Mouse (Mus musculus) intestine, postnatal 0 days (tissue): ENCODE results near the gene Slc35a2. TPM values are rescaled to one million over a fixed set of nuclear protein-coding genes. Genes with fewer than 3 reads are reported as not detected.

Source experiments
- ATAC-seq: fragments of 200-750 bp; cut with Nextera tagmentation; 2 replicates; pipeline ENCODE4 v1.8.0; 2017; ENCODE audit warnings: mild to moderate bottlenecking, moderate TSS enrichment, moderate library complexity
- H3K27ac ChIP-seq: fragments of 300-500 bp; sonication (generic); 2 replicates; pipeline ENCODE4 v1.5.1; 2014; ENCODE audit warnings: mild to moderate bottlenecking, low read depth, low read length, moderate library complexity
- H3K27me3 ChIP-seq: fragments of 300-500 bp; sonication (generic); replicated peaks from 2 replicates; pipeline ENCODE4 v1.6.1; 2014; ENCODE audit warnings: low read length, mixed read lengths; ENCODE audit not compliant: control insufficient read depth, insufficient read depth
- H3K36me3 ChIP-seq: fragments of 300-500 bp; sonication (generic); 2 replicates; pipeline ENCODE4 v1.6.1; 2014; ENCODE audit warnings: mild to moderate bottlenecking, moderate library complexity; ENCODE audit not compliant: control insufficient read depth, insufficient read depth
- H3K4me1 ChIP-seq: fragments of 300-500 bp; sonication (generic); replicated peaks from 2 replicates; pipeline ENCODE4 v1.6.1; 2014; ENCODE audit warnings: antibody characterized with exemption, low read length, mixed read lengths; ENCODE audit not compliant: control insufficient read depth, insufficient read depth
- H3K4me2 ChIP-seq: fragments of 300-500 bp; sonication (generic); replicated peaks from 2 replicates; pipeline ENCODE4 v1.6.1; 2014; ENCODE audit warnings: low read depth, mild to moderate bottlenecking, moderate library complexity
- H3K4me3 ChIP-seq: fragments of 300-500 bp; sonication (generic); 2 replicates; pipeline ENCODE4 v1.5.1; 2014; ENCODE audit warnings: low read depth, low read length
- H3K9ac ChIP-seq: fragments of 300-500 bp; sonication (generic); 2 replicates; pipeline ENCODE4 v1.6.1; 2014; ENCODE audit warnings: mild to moderate bottlenecking, low read depth, low read length
- H3K9me3 ChIP-seq: fragments of 300-500 bp; sonication (generic); 2 replicates; pipeline ENCODE4 v1.6.1; 2016; ENCODE audit warnings: mixed run types; ENCODE audit not compliant: control insufficient read depth
- CTCF ChIP-seq: sonication (generic); IDR thresholded peaks from 2 replicates; pipeline ENCODE4 v1.5.1; 2016; ENCODE audit warnings: low read depth, mild to moderate bottlenecking, control low read depth, antibody characterized with exemption, moderate library complexity
- WGBS: fragments of 180-500 bp; shearing (Covaris S2); extraction: QIAGEN DNeasy Blood & Tissue Kit; methylation state at CpG from one replicate; pipeline ENCODE4 v1.1.7; 2014; 5-methylcytosine and 5-hydroxymethylcytosine counted together
- polyA plus RNA-seq: library from polyadenylated mRNA; unstranded; fragments of >200 nt; fragmentation: Nextera tagmentation; extraction: Ambion mirVana; gene quantifications from 2 replicates; pipeline ENCODE4 v1.2.1, GENCODE M21; 2015

Slc35a2 gene
- polyA plus RNA-seq, 1 experiment from 2014 or later = 24.3 TPM

DNA sequence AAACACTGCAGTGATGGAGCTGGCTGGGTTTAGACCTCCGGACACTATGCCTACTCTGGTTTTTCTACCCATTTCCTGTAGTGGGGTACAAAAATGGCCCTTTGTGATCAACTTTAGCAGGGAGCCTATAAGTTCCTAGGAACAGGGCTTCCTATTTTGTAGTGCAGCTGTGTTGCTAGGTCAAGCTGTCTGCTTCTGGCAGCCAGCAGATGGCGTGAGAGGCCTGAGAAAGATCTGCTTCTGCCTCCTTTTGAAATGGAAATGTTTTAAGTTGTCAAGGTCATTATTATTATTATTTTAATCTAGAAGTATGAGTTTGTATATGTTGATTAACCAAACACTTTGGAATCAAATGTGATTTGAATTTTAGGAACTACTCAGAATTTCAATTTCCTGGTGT is 29.2 kb upstream of the Slc35a2 start:
- Histone ChIP-seq H3K4me1 (no peaks in the 10 kb centered on the region), H3K4me2 (no peak overlapping the region), H3K4me3 (no peak overlapping the region), H3K9me3 (no peaks in the 10 kb centered on the region), H3K9ac (no peak overlapping the region), H3K27me3 (no peaks in the 10 kb centered on the region), H3K27ac (no peak overlapping the region), H3K36me3 (no peaks in the 10 kb centered on the region)
- no peak for ATAC-seq
- peak; percentile 68 for TF ChIP-seq CTCF
- 30% methylated on average over 2 of the region's 2 CpGs for WGBS

DNA sequence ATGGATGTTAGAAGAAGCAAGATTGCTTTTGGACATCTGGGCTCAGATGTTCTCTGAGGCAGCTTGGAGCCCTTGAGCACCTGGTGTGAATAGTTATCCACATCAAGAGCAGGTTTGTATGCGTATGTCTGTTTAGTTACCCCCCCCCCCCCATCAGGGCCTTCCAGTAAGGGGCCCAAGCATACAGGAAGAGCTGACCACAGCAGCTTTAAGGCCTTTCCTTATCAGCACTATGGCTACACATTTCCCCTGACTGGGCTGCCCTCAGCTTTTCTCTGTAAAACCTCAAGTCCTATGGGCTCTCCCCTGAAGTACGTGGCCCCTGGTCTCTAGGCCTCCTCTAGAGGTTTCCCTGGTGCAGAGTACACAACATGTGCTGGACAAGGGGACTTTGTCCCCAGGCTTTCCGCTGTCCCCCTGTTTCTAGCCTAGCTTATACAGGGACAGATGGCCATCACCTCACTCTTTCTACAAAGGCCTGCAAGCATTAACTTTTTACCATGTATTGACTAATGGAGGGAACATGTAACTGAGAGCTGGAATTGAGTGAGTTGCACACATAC is 24.6 kb upstream of the Slc35a2 start:
- Histone ChIP-seq H3K36me3 (no peaks in the 10 kb centered on the region), H3K4me2 (no peak overlapping the region), H3K27me3 (no peaks in the 10 kb centered on the region), H3K27ac (no peak overlapping the region), H3K4me3 (no peak overlapping the region), H3K4me1 (no peaks in the 10 kb centered on the region), H3K9ac (no peak overlapping the region), H3K9me3 (no peaks in the 10 kb centered on the region)
- ATAC-seq = peak; percentile 33
- no peak for TF ChIP-seq CTCF
- 60% methylated on average over 3 of the region's 3 CpGs for WGBS

DNA sequence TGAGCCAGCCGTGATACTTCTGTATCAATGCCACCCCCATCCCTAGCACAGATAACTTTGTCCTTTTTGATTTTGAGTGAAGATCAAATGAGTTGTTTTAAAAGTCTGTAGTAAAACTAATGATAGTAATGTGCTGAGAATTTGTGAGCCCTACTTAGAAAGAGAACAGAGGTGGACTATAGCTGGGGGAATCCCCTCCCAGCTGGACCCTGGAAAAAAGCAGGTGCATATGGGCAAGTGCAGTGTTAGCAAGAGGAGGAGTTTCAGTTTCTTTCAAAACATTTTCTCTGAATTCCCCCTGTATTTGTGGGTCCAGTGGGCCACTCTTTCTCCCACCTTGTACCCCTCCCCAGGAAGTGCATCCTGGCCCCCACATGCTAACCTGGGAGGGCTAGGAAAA is 20.6 kb upstream of the Slc35a2 start:
- no peaks in the 10 kb centered on the region for H3K4me1 ChIP-seq
- 80% methylated on average over 1 of the region's 1 CpGs for WGBS
- no peak for ATAC-seq
- H3K4me2 ChIP-seq = no peak overlapping the region
- no peaks in the 10 kb centered on the region for H3K27me3 ChIP-seq
- H3K27ac ChIP-seq = no peak overlapping the region
- H3K9ac ChIP-seq = no peak overlapping the region
- no peaks in the 10 kb centered on the region for H3K9me3 ChIP-seq
- peaks cover 6% of the 10 kb centered on the region; the same call in 1 of the 2 replicates for H3K36me3 ChIP-seq
- no peak for TF ChIP-seq CTCF
- no peak overlapping the region for H3K4me3 ChIP-seq

DNA sequence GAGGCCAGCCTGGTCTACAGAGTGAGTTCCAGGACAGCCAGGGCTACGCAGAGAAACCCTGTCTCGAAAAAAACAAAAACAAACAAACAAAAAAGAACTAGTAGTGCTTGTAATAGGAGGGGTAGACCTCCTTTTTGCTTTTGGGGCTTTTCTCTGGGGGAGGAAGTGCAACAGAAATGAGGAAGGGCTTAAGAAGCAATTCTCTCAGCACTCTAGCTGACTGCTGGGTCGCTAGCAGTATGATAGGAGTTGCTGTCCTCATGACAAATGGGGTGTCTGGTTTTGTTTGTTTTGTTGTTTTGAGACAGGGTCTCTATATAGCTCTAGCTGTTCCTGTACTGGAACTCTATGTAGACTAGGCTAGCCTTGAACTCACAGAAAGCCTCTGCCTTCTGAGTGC is 19.3 kb upstream of the Slc35a2 start:
- WGBS = 78% methylated on average over 3 of the region's 3 CpGs
- no peak for ATAC-seq
- no peak for TF ChIP-seq CTCF
- Histone ChIP-seq H3K4me3 (no peak overlapping the region), H3K4me1 (no peaks in the 10 kb centered on the region), H3K36me3 (peaks cover 6% of the 10 kb centered on the region; the same call in 1 of the 2 replicates), H3K27ac (no peak overlapping the region), H3K9ac (no peak overlapping the region), H3K4me2 (no peak overlapping the region), H3K9me3 (no peaks in the 10 kb centered on the region), H3K27me3 (no peaks in the 10 kb centered on the region)

DNA sequence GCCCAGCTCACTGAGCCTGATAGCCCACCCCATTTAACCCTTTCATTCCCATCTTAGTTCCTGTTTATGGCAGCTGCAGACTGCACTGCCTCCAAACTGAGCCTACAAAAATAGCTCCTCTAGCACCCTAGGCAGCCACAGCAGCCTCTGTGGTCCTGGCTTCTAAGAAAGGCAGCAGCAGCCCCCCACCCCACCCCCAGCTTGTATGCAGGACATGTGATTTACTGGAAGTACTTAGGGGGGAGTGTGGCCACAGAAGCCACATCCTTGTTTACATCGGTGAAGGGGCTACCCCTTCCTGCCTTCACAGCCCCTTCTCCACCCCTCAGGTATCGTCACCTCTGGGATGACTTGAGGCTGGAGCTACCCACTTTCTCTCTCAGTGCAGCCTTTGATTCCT is 18.5 kb upstream of the Slc35a2 start:
- TF ChIP-seq CTCF = no peak
- H3K27ac ChIP-seq = no peak overlapping the region
- no peaks in the 10 kb centered on the region for H3K4me1 ChIP-seq
- peaks cover 6% of the 10 kb centered on the region; the same call in 1 of the 2 replicates for H3K36me3 ChIP-seq
- no peak overlapping the region for H3K4me3 ChIP-seq
- no peaks in the 10 kb centered on the region for H3K27me3 ChIP-seq
- 61% methylated on average over 2 of the region's 2 CpGs for WGBS
- H3K4me2 ChIP-seq = no peak overlapping the region
- no peak overlapping the region for H3K9ac ChIP-seq
- H3K9me3 ChIP-seq = no peaks in the 10 kb centered on the region
- ATAC-seq = no peak

DNA sequence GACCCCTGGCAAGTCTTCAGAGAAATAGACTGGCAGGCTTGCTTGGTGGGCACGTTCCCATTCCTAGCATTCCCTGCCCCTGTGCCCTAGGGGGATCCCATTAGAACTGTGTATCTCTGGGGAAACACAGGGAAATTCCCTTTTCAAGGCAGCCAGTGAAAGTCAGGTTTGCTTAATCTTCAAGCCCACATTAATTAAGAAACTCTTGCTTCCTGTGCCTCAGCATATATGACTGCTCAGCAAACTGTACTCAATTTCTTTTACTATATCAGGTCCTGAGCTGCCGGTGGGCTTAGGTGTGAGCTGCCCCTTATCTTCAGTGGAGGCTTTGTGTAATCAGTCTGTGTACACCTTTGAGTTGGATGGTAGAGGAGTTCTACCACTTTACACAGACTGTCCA is 18.0 kb upstream of the Slc35a2 start:
- WGBS = 49% methylated on average over 2 of the region's 2 CpGs
- no peak for TF ChIP-seq CTCF
- Histone ChIP-seq H3K9me3 (no peaks in the 10 kb centered on the region), H3K9ac (no peak overlapping the region), H3K4me1 (no peaks in the 10 kb centered on the region), H3K27me3 (no peaks in the 10 kb centered on the region), H3K27ac (no peak overlapping the region), H3K4me2 (no peak overlapping the region), H3K4me3 (no peak overlapping the region), H3K36me3 (peaks cover 6% of the 10 kb centered on the region; the same call in 1 of the 2 replicates)
- no peak for ATAC-seq

DNA sequence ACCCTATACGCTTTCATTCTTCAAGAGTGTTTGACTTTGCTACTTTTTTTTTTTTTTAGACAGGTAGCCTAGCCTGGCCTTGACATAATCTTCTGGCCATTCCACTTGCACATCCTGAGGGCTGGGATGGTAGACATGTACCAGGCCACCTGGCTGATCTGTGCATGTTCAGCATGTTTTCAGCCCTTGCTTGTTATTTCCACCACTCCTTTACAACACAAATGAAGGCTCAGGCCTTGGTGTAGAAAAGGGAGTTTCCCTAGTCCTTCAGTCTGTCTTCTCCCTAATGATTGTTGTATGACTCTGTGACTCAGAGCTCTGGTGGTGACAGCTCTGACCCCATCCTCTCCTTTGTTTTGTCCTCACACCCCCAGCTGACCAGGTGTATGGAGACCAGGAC is 16.7 kb upstream of the Slc35a2 start:
- peaks cover 6% of the 10 kb centered on the region; the same call in 1 of the 2 replicates for H3K36me3 ChIP-seq
- H3K4me2 ChIP-seq = no peak overlapping the region
- ATAC-seq = no peak
- H3K4me3 ChIP-seq = no peak overlapping the region
- no peak overlapping the region for H3K9ac ChIP-seq
- no peaks in the 10 kb centered on the region for H3K4me1 ChIP-seq
- WGBS = 88% methylated on average over 1 of the region's 1 CpGs
- H3K9me3 ChIP-seq = no peaks in the 10 kb centered on the region
- TF ChIP-seq CTCF = no peak
- no peaks in the 10 kb centered on the region for H3K27me3 ChIP-seq
- no peak overlapping the region; the same call in 1 of the 2 replicates for H3K27ac ChIP-seq
